Mouse (Mus musculus): ENCODE measurements around the gene Rbfox1.

GRCm38 (mm10) chr16:6531459-6531858 is 646.3 kb downstream of the Rbfox1 start:
- TF ChIP-seq CTCF (IDR thresholded peaks at IDR 0.05; ENCODE audit: low read depth) (no peak), EP300 (optimal IDR thresholded peaks at IDR 0.05) (no peak)
